Mouse (Mus musculus) B cell, adult 2 months (primary cell): ENCODE measurements around the gene Scube2.

Experiments
- DNase-seq, 2 experiments: peaks; one replicate each; pipeline ENCODE4 v3.0.0; 2022

The Scube2 gene

GRCm38 (mm10) chr7:109865370-109866229, at the start of gene Scube2:
Gene Scube2, minus strand, starts transcription at chr7:109865679.
- no peak for DNase-seq

GRCm38 (mm10) chr7:109906165-109906564, 40.7 kb upstream of the Scube2 start:
- DNase-seq = no peak

GRCm38 (mm10) chr7:109900921-109901320, 35.4 kb upstream of the Scube2 start:
- DNase-seq = peak; percentile 60 to 66

DNA sequence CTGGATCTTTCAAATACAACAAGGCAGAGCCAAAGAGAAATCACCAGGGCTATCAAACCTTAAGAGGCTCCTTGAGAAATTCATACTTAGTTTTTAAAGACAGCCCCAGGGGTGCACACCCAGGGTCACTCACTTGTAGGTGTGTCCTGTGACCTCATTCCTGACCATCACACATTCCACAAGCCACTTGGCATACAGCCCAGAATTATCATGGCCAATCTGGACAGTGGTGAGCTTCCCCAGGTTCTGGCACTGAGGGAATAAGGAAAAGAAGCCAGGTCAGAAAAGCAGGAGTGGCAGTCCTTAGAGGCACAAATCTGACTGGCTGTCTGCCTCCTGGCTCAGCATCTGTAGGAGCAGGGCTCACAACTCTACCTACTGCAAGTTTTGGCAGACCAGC, 33.4 kb upstream of the Scube2 start:
- no peak for DNase-seq

DNA sequence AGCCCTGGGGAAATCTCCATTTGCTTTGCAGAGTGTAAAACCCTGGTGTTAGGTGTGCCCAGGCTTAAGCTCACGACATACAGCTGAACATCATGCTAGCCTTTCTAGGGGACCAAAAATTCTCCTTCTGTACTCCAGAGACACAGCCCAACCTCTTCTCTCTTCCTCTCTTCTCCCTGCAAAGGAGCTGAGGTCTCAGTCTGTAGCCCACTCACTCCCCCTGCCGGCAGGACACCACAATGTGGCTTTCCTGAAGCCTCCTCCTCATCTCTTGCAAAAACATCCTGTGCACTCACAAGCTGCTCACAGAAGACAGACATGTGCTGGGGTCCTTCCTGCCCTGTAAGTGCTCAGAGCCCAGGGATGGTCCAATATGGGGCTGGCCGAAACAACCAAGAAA, 27.1 kb upstream of the Scube2 start:
- DNase-seq = peak; percentile 65 to 66

DNA sequence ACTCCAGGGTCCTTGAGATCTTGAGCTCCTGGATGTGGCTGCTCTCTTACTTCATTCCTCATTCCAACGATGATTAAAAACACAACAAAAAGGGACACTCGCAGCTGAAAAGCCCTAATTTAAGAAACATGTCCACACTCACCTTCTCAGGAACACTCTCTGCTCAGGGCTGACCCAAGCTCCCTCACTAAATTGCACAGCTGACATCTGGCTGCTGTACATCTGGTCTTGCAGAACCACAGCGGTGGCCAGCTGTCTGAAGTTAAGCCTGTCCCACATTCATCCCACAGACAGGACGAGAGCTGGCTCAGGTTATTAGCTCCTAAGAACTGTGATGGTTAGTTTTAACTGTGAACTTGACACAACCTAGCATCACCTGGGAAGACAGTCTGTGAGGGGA, 26.3 kb upstream of the Scube2 start:
- no peak for DNase-seq

- DNase-seq = no peak
Observed at GRCm38 (mm10) chr7:109890256-109890655, 24.8 kb upstream of the Scube2 start.

DNA sequence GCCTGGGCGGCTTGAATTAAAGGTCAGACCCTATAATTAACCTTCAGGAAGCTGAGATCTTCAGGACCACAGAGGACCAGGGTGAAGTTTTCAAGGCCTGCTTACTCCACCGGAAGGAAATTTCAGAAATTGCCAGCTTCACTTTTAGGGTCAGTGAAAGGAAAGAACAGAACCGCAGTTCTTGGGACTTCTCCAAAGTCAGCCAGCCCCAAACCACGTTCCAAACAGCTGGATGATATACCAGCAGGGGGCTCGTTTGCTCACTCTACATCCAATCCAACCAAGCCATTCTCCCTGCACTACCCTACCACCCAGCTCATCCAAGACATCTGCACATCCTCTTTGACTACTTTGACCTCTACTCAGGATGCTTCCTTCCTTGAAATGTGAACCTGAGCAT, 23.8 kb upstream of the Scube2 start:
- no peak for DNase-seq

DNA sequence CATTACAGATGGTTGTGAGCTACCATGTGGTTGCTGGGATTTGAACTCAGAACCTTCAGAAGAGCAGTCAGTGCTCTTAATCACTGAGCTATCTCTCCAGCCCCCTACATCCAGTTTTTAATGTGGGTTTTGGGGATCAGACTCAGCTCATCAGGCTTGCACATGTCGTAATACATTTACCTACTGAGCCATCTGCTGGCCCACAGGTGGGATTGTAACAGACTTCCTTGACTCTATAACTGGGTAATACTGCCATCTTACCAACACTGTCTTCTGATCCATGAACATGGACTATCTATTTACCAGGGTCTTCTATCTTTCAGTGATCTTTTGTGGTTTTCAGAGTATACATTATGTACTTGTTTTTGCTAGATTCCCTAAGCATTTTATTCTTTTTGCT, 20.8 kb upstream of the Scube2 start:
- DNase-seq = no peak

DNA sequence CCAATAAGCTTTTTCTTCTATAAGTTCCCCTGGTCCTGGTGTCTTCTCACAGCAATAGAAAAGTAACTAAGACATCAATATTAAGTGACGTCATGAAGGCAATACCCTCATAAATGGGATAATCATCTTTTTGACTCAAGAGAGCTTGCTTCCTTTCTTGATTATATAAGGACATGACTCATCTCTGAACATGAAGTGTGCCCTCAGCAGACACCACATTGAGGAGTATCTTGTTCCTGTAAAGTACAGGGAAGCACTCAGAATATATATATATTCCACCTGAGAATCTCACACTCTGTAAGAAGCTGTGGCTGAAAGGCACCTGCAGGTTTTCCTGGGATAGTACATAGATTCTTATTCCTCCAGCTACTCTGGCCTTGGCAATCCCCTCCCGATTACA, 17.1 kb upstream of the Scube2 start:
- no peak for DNase-seq

DNA sequence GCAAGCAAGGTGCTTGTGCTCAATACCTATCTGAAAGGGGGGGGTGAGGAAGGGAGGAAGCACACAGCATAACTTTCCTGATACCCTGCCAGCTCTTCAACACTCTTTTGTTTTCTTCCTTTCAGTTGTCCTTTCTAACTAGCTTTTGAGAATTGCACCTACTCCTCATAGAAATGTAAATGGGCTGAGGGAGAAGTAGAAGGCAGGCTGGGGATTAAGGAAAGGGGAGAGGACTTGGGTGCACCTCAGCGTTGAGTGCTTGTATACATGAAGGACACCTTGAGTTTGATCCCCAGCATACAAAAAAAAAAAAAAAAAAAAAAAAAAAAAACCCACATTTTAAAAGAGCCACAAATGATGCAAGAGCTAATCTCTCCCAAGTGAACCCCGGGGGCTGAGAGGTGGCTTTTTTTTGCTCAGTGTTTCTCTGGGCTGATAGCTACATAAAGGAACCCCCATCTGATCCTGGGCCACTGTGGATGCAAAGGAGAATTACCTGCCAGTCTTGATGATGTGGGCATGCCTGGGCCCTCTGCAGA, 16.2 kb upstream of the Scube2 start:
- DNase-seq = no peak

DNA sequence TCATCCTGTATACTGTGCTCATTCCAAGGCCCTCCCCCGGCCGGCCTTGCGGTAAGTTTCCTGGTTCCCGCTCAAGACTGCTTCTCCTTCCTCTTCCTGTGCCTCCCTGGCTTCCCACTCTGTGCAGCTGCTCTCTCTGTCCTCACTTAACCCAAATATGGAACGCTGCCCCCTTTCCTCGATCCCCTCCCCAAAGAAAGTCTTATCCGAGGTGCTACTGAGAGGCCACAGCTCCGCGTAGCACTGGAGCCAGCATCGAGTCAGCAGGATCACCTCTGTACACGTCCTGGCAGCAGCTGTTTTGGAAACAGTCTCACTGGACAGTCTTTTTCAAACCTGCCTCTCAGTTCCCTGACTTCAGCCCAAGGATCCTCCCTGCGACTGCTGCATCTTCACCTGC, 13.7 kb upstream of the Scube2 start:
- DNase-seq = no peak

DNA sequence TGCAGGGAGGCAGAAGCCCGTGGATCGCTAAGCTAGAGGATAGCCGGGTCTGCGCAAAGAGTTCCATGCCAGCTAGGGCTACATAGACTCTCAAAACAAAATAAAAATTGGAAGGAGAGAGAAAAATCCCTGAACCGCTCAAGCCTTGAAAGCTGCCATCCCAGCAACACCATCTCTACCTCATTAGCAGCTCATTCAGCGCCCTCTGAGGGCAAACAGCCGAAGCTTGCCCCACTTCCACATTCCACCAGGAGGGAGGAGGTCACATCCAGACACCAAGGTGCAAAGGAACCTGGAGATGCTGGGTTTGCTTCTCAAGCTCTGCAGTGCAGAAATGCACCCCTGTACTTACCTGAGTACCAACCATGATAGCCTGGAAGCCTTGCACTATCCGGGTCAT, 10.6 kb upstream of the Scube2 start:
- no peak for DNase-seq

DNA sequence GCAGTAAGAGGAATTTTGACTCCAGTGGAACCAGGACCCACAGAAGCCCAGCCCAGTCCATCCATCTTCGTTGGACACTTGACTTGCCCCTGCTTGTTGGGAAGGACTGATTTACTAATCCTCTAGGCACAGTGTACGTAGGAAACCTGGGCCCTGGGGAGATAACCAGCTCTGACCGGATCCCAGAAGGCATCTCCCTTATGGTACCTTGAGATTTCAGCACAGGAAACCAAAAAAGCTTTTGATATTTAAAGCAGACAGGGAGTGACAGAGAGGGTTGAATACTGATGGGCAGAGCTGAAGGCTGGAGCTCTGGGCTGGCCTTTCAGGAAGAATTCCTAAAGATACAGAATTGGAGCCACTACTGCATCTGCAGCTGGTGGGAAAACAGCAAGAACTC, 10.1 kb upstream of the Scube2 start:
- DNase-seq = no peak

DNA sequence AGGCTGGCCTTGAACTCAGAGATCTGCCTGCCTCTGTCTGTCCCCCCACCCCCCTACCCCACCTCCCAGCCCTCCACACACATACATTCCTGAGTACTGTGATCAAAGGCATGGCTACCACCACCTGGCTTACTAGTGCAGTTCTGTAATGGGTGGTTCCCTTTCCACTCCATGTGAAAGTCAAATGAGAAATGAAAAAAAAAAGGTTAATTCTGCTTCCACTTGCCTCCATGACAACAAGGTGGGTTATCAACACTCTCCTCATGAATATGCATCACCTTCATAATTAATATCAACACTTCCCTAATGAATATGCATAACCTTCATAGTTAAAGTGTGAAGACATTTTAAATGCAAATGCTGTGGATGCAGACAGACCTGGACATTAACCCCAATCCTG, 9.6 kb upstream of the Scube2 start:
- no peak for DNase-seq

GRCm38 (mm10) chr7:109873170-109873569, 7.7 kb upstream of the Scube2 start:
- no peak for DNase-seq

GRCm38 (mm10) chr7:109871232-109871631, 5.8 kb upstream of the Scube2 start:
- no peak for DNase-seq

DNA sequence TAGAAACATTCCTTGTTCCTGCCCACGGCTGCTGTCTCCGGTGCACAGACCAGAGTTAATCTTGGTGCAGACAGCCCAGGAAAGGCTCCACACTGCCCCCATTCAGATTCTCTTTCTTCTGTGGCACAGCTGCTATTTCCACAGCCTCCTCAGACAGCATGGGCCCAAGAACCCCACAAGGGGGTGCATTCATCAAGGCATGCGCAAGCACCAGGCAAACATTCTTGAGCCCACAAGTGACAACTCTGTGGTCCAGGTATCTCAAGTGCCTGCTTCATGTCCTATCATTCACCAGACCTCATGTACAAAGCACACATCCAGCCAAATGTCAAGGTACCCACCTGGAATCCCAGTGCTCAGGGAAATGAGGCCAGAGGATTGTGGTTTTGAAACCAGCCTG, 3.0 kb upstream of the Scube2 start:
- DNase-seq = no peak

DNA sequence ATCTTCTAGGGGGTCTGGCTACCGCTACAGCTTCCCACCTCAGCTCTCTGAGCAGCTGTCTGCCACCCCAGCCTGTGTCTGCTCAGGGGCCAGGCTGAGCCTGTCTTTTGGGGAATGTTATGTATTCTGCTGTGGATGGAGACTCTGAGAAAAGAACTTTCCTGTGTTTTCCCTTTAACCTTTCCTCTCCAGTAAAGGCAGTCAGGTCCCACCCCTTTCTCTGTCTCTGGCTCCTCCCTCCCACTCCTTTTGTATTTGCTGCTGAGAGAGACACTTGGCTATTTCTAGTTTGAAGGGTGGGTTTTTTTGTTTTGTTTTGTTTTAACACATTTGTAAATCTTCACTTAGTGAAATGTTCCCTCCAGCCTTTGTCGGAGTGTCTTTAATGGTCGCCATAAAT, 1.2 kb upstream of the Scube2 start:
- no peak for DNase-seq

DNA sequence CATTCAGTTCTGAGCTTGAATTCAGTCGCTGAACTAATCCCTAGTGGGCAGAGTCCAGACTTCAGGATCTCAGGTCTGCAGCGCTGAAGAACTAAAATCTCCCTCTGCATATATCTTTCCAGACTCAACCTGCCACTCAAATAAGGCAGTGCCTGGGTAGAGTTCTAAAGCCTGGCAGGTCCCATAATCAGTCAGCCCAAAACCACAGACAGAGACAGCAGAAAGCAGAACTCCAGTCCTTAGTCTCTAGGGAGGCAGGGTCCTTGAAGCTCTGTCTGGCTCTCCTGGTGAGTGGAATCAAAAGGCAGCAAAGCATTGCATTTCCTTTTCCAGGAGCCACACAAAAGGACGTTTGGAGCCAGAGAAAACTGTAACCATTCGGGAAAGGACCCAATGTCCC, 1.9 kb downstream of the Scube2 start:
- DNase-seq = no peak

- DNase-seq = no peak
Observed at GRCm38 (mm10) chr7:109860162-109860561, 5.3 kb downstream of the Scube2 start.

GRCm38 (mm10) chr7:109859354-109859753, 6.1 kb downstream of the Scube2 start:
- DNase-seq = no peak

DNA sequence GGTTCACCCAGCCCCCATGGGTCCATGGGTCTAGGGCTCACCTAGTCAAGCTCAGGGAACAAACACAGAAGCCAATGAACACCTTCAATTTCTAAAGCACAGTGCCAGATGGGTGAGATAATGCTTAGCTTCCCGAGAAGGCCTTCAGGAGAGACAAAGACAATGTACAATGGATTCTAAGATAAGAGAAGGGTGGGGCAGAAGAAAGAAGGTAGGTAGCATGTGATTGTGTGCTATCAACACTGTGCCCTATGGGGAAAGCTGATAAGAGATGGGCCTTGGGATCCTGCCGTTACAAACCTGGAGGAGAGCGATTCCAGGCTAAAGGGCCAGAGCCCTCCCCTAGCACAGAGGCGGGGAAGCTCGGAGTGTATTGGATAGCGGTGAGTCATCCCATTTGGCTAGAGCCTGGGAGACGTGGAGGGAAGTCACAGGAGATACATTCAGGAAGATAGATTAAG, 12.7 kb downstream of the Scube2 start:
- no peak for DNase-seq

GRCm38 (mm10) chr7:109852017-109852416, 13.5 kb downstream of the Scube2 start:
- no peak for DNase-seq

DNA sequence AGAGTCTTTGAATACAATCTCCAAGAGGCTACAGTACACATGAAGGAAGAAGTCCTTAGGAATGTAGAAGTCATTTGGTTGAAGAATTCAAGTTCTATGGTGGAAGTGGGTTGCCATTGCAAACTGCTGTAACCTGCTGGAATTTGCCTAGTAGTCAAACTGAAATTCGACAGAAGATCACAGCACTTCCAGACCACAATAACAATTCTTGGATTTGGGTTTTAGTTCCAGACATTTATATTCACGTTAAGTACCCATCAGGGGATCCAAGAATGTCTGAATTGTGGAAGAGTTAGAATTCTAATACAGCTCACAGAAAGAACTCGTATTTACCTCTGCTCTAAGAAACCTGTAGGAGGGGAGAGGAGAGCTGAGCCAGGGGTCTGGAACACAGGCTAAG, 14.9 kb downstream of the Scube2 start:
- no peak for DNase-seq
